Mouse (Mus musculus): ENCODE results near the gene Ankrd55.

Ankrd55 gene

GRCm38 (mm10) chr13:112288225-112289178 lies at the start of gene Ankrd55:
TSS of gene Ankrd55 (plus strand) at chr13:112288451.
- DNase-seq (ENCODE audit: low spot score in 2 of 2) = peak in 1 of 2 experiments; percentile 60

GRCm38 (mm10) chr13:112239239-112239638 lies 49.0 kb upstream of the Ankrd55 start:
- DNase-seq (ENCODE audit: low spot score in 2 of 2) = no peak

GRCm38 (mm10) chr13:112241431-112241830 lies 46.8 kb upstream of the Ankrd55 start:
- DNase-seq (ENCODE audit: low spot score in 2 of 2) = no peak

- no peak for DNase-seq (ENCODE audit: low spot score in 2 of 2)
Observed at GRCm38 (mm10) chr13:112245131-112245530, 43.1 kb upstream of the Ankrd55 start.

GRCm38 (mm10) chr13:112251433-112251832 lies 36.8 kb upstream of the Ankrd55 start:
- DNase-seq (ENCODE audit: low spot score in 2 of 2) = no peak

GRCm38 (mm10) chr13:112252012-112252411 lies 36.2 kb upstream of the Ankrd55 start:
- no peak for DNase-seq (ENCODE audit: low spot score in 2 of 2)

GRCm38 (mm10) chr13:112252991-112253620 lies 35.1 kb upstream of the Ankrd55 start:
- DNase-seq (ENCODE audit: low spot score in 2 of 2) = no peak

GRCm38 (mm10) chr13:112254116-112254515 lies 34.1 kb upstream of the Ankrd55 start:
- DNase-seq (ENCODE audit: low spot score in 2 of 2) = no peak

GRCm38 (mm10) chr13:112255862-112256261 lies 32.4 kb upstream of the Ankrd55 start:
- no peak for DNase-seq (ENCODE audit: low spot score in 2 of 2)

- DNase-seq (ENCODE audit: low spot score in 2 of 2) = no peak
Observed at GRCm38 (mm10) chr13:112258478-112258877, 29.8 kb upstream of the Ankrd55 start.

- DNase-seq (ENCODE audit: low spot score in 2 of 2) = peak in 1 of 2 experiments; percentile 59
Observed at GRCm38 (mm10) chr13:112259398-112259797, 28.9 kb upstream of the Ankrd55 start.

- DNase-seq (ENCODE audit: low spot score in 2 of 2) = peak in 1 of 2 experiments; percentile 17
Observed at GRCm38 (mm10) chr13:112264666-112265065, 23.6 kb upstream of the Ankrd55 start.

GRCm38 (mm10) chr13:112271901-112272537 lies 16.2 kb upstream of the Ankrd55 start:
- no peak for DNase-seq (ENCODE audit: low spot score in 2 of 2)

- no peak for DNase-seq (ENCODE audit: low spot score in 2 of 2)
Observed at GRCm38 (mm10) chr13:112274636-112275035, 13.6 kb upstream of the Ankrd55 start.

GRCm38 (mm10) chr13:112275951-112276350 lies 12.3 kb upstream of the Ankrd55 start:
- no peak for DNase-seq (ENCODE audit: low spot score in 2 of 2)

GRCm38 (mm10) chr13:112277544-112277943 lies 10.7 kb upstream of the Ankrd55 start:
- DNase-seq (ENCODE audit: low spot score in 2 of 2) = no peak

- DNase-seq (ENCODE audit: low spot score in 2 of 2) = peak in 1 of 2 experiments; percentile 38
Observed at GRCm38 (mm10) chr13:112278251-112278650, 10.0 kb upstream of the Ankrd55 start.

GRCm38 (mm10) chr13:112287135-112287534 lies 1.1 kb upstream of the Ankrd55 start:
- no peak for DNase-seq (ENCODE audit: low spot score in 2 of 2)

- DNase-seq (ENCODE audit: low spot score in 2 of 2) = no peak
Observed at GRCm38 (mm10) chr13:112287571-112288224, 553 bp upstream of the Ankrd55 start.

GRCm38 (mm10) chr13:112289338-112289737 lies 1.1 kb downstream of the Ankrd55 start:
- no peak for DNase-seq (ENCODE audit: low spot score in 2 of 2)

GRCm38 (mm10) chr13:112289981-112290380 lies 1.7 kb downstream of the Ankrd55 start:
- DNase-seq (ENCODE audit: low spot score in 2 of 2) = no peak

GRCm38 (mm10) chr13:112292489-112292888 lies 4.2 kb downstream of the Ankrd55 start:
- peak in 1 of 2 experiments; percentile 70 for DNase-seq (ENCODE audit: low spot score in 2 of 2)
